Mouse (Mus musculus): Measurements from ENCODE around the gene Rab1a. TPM values are rescaled to one million over a fixed set of nuclear protein-coding genes. Genes with fewer than 3 reads are reported as not detected.
"Not testable (repeated sequence)": the region's sequence is repeated elsewhere in the genome, so short reads cannot be mapped to it uniquely, and the experiment has no call there.

Rab1a gene
- polyA plus RNA-seq, 1 experiment from 2014 or later = 762 TPM

DNA sequence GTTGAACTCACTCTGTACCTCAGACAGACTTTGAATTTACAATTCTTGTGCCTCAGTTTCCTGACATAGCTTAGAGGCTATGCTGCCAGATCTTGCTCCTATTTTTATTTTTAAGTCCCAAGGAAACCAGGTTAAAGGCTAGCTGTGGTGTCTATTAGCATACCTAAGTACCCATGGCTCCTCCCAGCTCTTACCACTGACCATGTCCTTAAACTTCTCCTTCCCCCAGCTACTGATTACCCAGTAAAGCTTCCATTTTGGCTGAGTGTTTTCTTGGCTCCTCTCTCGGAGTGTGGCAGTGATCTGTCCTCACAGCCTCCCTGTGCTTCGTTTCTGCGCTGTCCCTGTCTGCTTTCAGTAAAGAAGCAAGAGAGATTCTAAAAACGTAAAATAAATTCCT is 35.2 kb upstream of the Rab1a start:
- Histone ChIP-seq H3K27ac (ENCODE audit: low read depth, low read length) (no peak overlapping the region), H3K36me3 (ENCODE audit: control insufficient read depth, insufficient read depth) (no peaks in the 10 kb centered on the region), H3K4me2 (replicated peaks; ENCODE audit: low read depth) (no peak overlapping the region), H3K4me3 (ENCODE audit: low read depth, low read length) (no peak overlapping the region), H3K9ac (ENCODE audit: low read depth, low read length) (no peak overlapping the region), H3K9me3 (ENCODE audit: control insufficient read depth) (no peaks in the 10 kb centered on the region), H3K4me1 (replicated peaks; ENCODE audit: control insufficient read depth, insufficient read depth, low read length) (no peaks in the 10 kb centered on the region), H3K27me3 (replicated peaks; ENCODE audit: control insufficient read depth, insufficient read depth, low read length) (no peaks in the 10 kb centered on the region)
- WGBS = 88% methylated on average over 4 of the region's 4 CpGs
- ATAC-seq = no peak
- TF ChIP-seq CTCF (IDR thresholded peaks at IDR 0.05; ENCODE audit: low read depth) = no peak

DNA sequence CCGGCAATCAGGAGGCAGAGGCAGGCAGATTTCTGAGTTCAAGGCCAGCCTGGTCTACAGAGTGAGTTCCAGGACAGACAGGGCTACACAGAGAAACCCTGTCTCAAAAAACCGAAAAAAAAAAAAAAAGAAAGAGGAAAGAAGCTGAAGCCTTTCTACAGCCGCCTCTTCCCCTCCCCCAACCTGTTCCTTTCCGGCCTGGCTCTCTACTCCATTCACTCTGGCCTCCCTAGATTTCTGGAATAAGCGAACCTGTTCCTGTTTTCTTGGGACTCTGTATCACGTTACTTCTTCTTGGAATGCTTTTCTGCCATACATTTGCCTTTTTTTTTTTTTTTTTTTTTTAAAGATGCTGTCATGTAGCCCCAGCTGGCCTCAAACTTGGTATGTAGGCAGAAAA is 34.8 kb upstream of the Rab1a start:
- H3K36me3 ChIP-seq (ENCODE audit: control insufficient read depth, insufficient read depth); H3K9ac ChIP-seq (ENCODE audit: low read depth, low read length); ATAC-seq; H3K27ac ChIP-seq (ENCODE audit: low read depth, low read length); H3K4me3 ChIP-seq (ENCODE audit: low read depth, low read length); H3K4me2 ChIP-seq (replicated peaks; ENCODE audit: low read depth); H3K27me3 ChIP-seq (replicated peaks; ENCODE audit: control insufficient read depth, insufficient read depth, low read length); H3K9me3 ChIP-seq (ENCODE audit: control insufficient read depth); H3K4me1 ChIP-seq (replicated peaks; ENCODE audit: control insufficient read depth, insufficient read depth, low read length): not testable (repeated sequence)
- WGBS = 79% methylated on average over 6 of the region's 6 CpGs

DNA sequence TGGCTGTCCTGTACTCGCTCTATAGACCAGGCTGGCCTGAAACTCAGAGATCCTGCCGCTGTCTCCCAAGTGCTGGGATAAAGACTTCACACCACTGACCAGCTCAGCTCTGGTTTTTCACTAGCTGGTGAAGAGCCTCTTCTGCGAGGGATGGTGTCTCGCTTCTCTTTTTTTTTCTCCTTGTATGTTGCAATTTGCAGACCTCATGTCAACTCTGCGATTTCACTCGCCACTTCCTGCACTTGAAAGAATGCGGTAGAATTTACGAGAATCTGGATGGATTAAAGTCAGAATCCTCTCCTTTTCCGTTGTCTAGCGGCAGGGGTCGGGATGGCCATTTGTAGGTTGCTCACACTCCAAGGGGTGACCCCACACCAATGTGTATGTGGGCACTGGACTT is 32.3 kb upstream of the Rab1a start:
- H3K4me1 ChIP-seq (replicated peaks; ENCODE audit: control insufficient read depth, insufficient read depth, low read length) = no peaks in the 10 kb centered on the region
- no peak for ATAC-seq
- no peak overlapping the region for H3K4me2 ChIP-seq (replicated peaks; ENCODE audit: low read depth)
- no peak for TF ChIP-seq CTCF (IDR thresholded peaks at IDR 0.05; ENCODE audit: low read depth)
- H3K36me3 ChIP-seq (ENCODE audit: control insufficient read depth, insufficient read depth) = no peaks in the 10 kb centered on the region
- 81% methylated on average over 11 of the region's 11 CpGs for WGBS
- H3K4me3 ChIP-seq (ENCODE audit: low read depth, low read length) = no peak overlapping the region
- no peak overlapping the region for H3K27ac ChIP-seq (ENCODE audit: low read depth, low read length)
- no peak overlapping the region for H3K9ac ChIP-seq (ENCODE audit: low read depth, low read length)
- no peaks in the 10 kb centered on the region for H3K27me3 ChIP-seq (replicated peaks; ENCODE audit: control insufficient read depth, insufficient read depth, low read length)
- no peaks in the 10 kb centered on the region for H3K9me3 ChIP-seq (ENCODE audit: control insufficient read depth)

DNA sequence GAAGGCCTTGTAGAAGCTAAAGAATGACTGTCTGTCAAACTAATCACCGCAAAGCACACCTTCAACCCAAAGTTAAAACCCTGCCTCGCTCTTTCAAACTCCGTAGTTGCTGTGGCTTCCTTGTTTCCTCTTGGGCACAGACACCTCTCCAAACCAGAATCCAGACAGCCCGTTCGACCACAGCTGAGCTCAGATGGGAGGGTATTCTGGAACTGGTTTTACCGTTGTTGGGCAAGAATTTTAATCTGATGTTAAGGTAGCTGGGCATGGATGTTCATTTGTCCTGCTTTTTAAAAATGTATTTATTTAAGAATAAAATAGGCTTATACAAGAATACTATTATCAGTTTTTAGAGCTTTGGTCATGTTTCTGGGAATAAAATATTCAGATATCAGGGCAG is 14.0 kb upstream of the Rab1a start:
- Histone ChIP-seq H3K27ac (ENCODE audit: low read depth, low read length) (no peak overlapping the region), H3K4me1 (replicated peaks; ENCODE audit: control insufficient read depth, insufficient read depth, low read length) (no peaks in the 10 kb centered on the region), H3K4me3 (ENCODE audit: low read depth, low read length) (no peak overlapping the region), H3K4me2 (replicated peaks; ENCODE audit: low read depth) (no peak overlapping the region), H3K36me3 (ENCODE audit: control insufficient read depth, insufficient read depth) (no peaks in the 10 kb centered on the region), H3K27me3 (replicated peaks; ENCODE audit: control insufficient read depth, insufficient read depth, low read length) (no peaks in the 10 kb centered on the region), H3K9ac (ENCODE audit: low read depth, low read length) (no peak overlapping the region), H3K9me3 (ENCODE audit: control insufficient read depth) (no peaks in the 10 kb centered on the region)
- 58% methylated on average over 6 of the region's 6 CpGs for WGBS
- TF ChIP-seq CTCF (IDR thresholded peaks at IDR 0.05; ENCODE audit: low read depth) = no peak
- no peak for ATAC-seq

DNA sequence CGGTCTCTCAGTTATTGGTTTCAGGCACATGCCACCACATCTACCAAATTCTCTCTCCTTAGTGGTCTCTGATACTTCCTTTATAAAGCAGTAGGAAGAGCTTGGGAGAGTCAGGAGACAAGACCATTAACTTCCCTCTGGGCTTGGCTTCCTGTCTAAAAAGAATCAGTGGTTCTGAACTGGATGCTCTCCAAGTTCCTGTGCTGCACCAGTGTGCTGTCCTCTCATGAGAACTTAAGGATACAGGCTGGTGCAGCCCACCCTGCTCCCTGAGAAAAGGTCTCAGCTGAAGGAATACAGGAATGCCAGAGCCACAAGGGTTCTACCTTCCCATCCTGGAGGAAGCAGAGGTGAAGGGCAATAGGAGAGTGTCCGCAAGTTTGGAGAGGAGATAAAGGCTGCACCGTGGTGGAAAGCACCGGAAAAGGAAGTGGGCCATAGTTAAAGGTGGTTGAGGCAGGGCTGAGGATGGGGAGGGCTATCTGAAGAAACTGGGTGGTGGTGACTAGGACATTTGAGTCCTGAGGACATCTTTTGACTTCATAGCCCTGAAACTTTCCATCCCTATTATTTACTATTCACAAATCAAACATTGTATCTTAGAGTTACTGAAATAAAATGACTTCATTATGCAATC is 8.0 kb upstream of the Rab1a start:
- no peak overlapping the region for H3K9ac ChIP-seq (ENCODE audit: low read depth, low read length)
- H3K9me3 ChIP-seq (ENCODE audit: control insufficient read depth) = no peaks in the 10 kb centered on the region
- no peak overlapping the region for H3K27ac ChIP-seq (ENCODE audit: low read depth, low read length)
- no peak for TF ChIP-seq CTCF (IDR thresholded peaks at IDR 0.05; ENCODE audit: low read depth)
- peaks cover 3% of the 10 kb centered on the region; the same call in 1 of the 2 replicates for H3K4me1 ChIP-seq (replicated peaks; ENCODE audit: control insufficient read depth, insufficient read depth, low read length)
- WGBS = 77% methylated on average over 4 of the region's 4 CpGs
- H3K36me3 ChIP-seq (ENCODE audit: control insufficient read depth, insufficient read depth) = no peaks in the 10 kb centered on the region
- no peak for ATAC-seq
- no peaks in the 10 kb centered on the region for H3K27me3 ChIP-seq (replicated peaks; ENCODE audit: control insufficient read depth, insufficient read depth, low read length)
- no peak overlapping the region for H3K4me3 ChIP-seq (ENCODE audit: low read depth, low read length)
- no peak overlapping the region for H3K4me2 ChIP-seq (replicated peaks; ENCODE audit: low read depth)

DNA sequence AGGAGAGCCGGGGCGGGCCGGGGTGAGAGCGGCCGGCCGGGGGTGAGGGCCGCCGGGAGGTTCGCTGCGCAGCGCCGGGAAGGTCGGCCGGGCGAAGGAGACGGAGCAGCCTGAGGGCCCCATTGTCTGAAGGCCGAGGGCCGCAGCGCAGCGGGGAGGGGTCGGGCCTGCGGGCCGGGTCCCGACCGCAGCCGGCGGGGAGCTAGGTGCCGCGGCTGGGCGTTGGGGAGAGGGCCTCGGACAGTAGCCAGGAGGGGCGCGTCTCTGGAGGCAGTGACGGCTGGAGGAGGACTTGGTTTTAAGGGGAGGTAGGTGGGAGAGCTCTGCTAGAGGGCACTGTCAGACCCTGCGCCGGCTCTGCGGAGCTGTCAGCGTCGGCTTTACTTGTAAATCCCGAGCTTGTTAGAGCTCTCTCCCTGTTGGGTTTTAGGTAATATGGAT is 449 bp downstream of the Rab1a start:
- Histone ChIP-seq H3K4me2 (replicated peaks; ENCODE audit: low read depth) (peak overlapping the region; percentile 66), H3K4me3 (ENCODE audit: low read depth, low read length) (peak overlapping the region; percentile 100), H3K27ac (ENCODE audit: low read depth, low read length) (peak overlapping the region; percentile 100), H3K9ac (ENCODE audit: low read depth, low read length) (peak overlapping the region; percentile 100), H3K36me3 (ENCODE audit: control insufficient read depth, insufficient read depth) (no peaks in the 10 kb centered on the region), H3K9me3 (ENCODE audit: control insufficient read depth) (no peaks in the 10 kb centered on the region), H3K4me1 (replicated peaks; ENCODE audit: control insufficient read depth, insufficient read depth, low read length) (peaks cover 12% of the 10 kb centered on the region), H3K27me3 (replicated peaks; ENCODE audit: control insufficient read depth, insufficient read depth, low read length) (no peaks in the 10 kb centered on the region)
- no peak for TF ChIP-seq CTCF (IDR thresholded peaks at IDR 0.05; ENCODE audit: low read depth)
- under 1% methylated on average over 32 of the region's 40 CpGs for WGBS
- peak; percentile 2 for ATAC-seq
